Mouse (Mus musculus): ENCODE measurements at regions not wholly inside any gene's neighbourhood (a gene's known extent, or its start where the extent isn't known, plus 50 kb on each side); places are given as distances from the start of the nearest gene placed in this dataset.

DNA sequence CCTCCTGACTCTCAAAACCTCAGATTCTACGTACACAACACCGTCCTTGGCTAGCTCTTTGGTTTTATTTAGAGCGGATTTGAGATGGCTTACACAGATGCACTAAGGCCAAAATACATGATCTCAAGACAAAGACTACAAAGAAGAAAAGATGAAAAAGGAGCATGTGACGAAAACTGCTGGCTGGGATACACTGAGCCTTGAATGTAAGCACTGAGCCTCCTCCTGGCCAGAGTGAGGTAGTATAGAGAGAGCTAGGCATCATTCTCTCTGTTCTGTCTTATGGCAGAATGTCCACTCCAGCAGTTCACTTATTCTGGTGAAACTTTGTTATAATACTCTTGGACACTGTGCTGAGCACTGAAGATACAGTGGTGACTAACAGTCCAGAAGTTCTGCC, 177.4 kb downstream of the Kcnrg start:
- POLR2A ChIA-PET, result interaction anchor here in 1 of 4 experiments (1.5 kb wide), 1 partner anchor 24 kb away, joined by 3 read pairs; no protein-coding TSS in a partner anchor
- CTCF ChIA-PET, result interaction anchor here in 2 of 4 experiments (0.5 to 1.0 kb wide), 2 partner anchors 72 to 134 kb away, joined by 3 to 8 read pairs; no protein-coding TSS in a partner anchor

DNA sequence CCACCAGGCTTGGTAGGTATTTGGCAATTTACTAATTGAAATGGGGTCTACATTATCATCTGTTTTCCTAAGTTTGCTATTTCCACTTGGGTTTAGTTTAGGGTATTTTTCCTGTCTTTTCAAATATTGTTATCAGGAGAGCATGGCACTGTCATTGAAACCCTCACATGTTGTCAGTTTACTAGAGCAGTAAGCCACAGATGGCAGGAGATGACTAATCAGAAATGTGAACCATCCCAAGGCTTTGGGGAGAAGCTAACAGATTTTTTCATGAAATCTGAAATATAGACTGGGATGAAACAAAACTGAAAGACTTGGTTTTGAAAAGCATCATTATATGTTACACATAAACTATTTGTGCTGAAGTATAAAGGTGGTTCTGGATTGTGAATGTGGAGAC, 178.8 kb downstream of the Kcnrg start:
- CTCF ChIA-PET, result no interaction called here
- POLR2A ChIA-PET, result no interaction called here

GRCm38 (mm10) chr14:61787746-61788145, 180.5 kb downstream of the Kcnrg start:
- ChIA-PET POLR2A (interaction anchor here in 2 of 4 experiments (0.6 to 2.5 kb wide), 3 partner anchors 52 to 170 kb away, joined by 3 to 5 read pairs (median 3); no protein-coding TSS in a partner anchor), CTCF (no interaction called here)

- ChIA-PET POLR2A (interaction anchor here in 1 of 4 experiments (2.5 kb wide), 1 partner anchor 53 kb away, joined by 5 read pairs; no protein-coding TSS in a partner anchor), CTCF (no interaction called here)
Observed at GRCm38 (mm10) chr14:61788998-61789790, 181.9 kb downstream of the Kcnrg start.

- ChIA-PET POLR2A (interaction anchor here in 2 of 4 experiments (0.7 to 1.5 kb wide), 6 partner anchors 10 to 148 kb away, joined by 3 to 4 read pairs (median 3); no protein-coding TSS in a partner anchor), CTCF (interaction anchor here in 1 of 4 experiments (0.6 kb wide), 1 partner anchor 304 kb away, joined by 3 read pairs; no protein-coding TSS in a partner anchor)
Observed at GRCm38 (mm10) chr14:61795976-61796645, 188.9 kb downstream of the Kcnrg start.

- CTCF ChIA-PET, result interaction anchor here in 2 of 4 experiments (0.5 to 0.6 kb wide), 2 partner anchors 175 to 303 kb away, joined by 3 to 4 read pairs; no protein-coding TSS in a partner anchor
- POLR2A ChIA-PET, result interaction anchor here in 3 of 4 experiments (0.6 to 1.5 kb wide), 8 partner anchors 9 to 599 kb away, joined by 3 to 4 read pairs (median 3); no protein-coding TSS in a partner anchor
Observed at GRCm38 (mm10) chr14:61796671-61797070, 189.4 kb downstream of the Kcnrg start.

GRCm38 (mm10) chr14:61803421-61803925, 196.2 kb downstream of the Kcnrg start:
- ChIA-PET CTCF (no interaction called here), POLR2A (no interaction called here)

GRCm38 (mm10) chr14:61805433-61805832, 198.2 kb downstream of the Kcnrg start:
- POLR2A ChIA-PET, result interaction anchor here in 1 of 4 experiments (0.6 to 1.1 kb wide), 2 partner anchors 9 to 248 kb away, joined by 3 read pairs; no protein-coding TSS in a partner anchor
- CTCF ChIA-PET, result no interaction called here

GRCm38 (mm10) chr14:61808193-61808592, 200.9 kb downstream of the Kcnrg start:
- POLR2A ChIA-PET, result interaction anchor here in 1 of 4 experiments (0.6 kb wide), 1 partner anchor 229 kb away, joined by 7 read pairs; no protein-coding TSS in a partner anchor

GRCm38 (mm10) chr14:61809716-61810437, 202.6 kb downstream of the Kcnrg start:
- POLR2A ChIA-PET, result interaction anchor here in 1 of 4 experiments (1.0 to 1.2 kb wide), 3 partner anchors 14 to 227 kb away, joined by 3 to 4 read pairs (median 3); no protein-coding TSS in a partner anchor
- CTCF ChIA-PET, result no interaction called here

More at GRCm38 (mm10) chr14:61808193-61808592, 200.9 kb downstream of the Kcnrg start:
- CTCF ChIA-PET, result no interaction called here

- CTCF ChIA-PET, result no interaction called here
- POLR2A ChIA-PET, result interaction anchor here in 1 of 4 experiments (1.1 to 1.2 kb wide), 2 partner anchors 15 to 226 kb away, joined by 3 to 4 read pairs; no protein-coding TSS in a partner anchor
Observed at GRCm38 (mm10) chr14:61810836-61811235, 203.6 kb downstream of the Kcnrg start.

DNA sequence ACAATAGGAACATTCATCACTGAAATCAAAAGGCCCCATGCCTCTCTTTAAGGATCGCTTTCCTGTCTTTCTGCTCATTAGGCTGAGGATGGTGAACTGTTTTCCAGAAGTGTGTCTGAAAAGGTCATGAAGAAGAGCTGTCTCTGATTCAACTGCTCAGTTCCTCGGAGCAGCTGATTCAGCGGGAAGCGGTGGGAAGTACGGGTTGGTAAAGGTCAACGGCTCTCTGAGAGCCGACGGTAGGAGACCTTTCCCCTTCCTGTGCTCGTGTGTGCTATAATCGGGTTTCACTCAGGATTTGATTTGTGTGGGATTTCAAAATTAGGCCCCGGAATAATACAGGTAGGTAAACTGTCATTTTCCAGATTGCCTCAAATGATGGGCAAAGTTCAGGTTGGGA, 210.5 kb downstream of the Kcnrg start:
- ChIA-PET POLR2A (interaction anchor here in 1 of 4 experiments (1.2 kb wide), 1 partner anchor 215 kb away, joined by 3 read pairs; no protein-coding TSS in a partner anchor), CTCF (interaction anchor here in 1 of 4 experiments (0.6 to 0.7 kb wide), 2 partner anchors 298 to 1365 kb away, joined by 3 to 5 read pairs; no protein-coding TSS in a partner anchor)

DNA sequence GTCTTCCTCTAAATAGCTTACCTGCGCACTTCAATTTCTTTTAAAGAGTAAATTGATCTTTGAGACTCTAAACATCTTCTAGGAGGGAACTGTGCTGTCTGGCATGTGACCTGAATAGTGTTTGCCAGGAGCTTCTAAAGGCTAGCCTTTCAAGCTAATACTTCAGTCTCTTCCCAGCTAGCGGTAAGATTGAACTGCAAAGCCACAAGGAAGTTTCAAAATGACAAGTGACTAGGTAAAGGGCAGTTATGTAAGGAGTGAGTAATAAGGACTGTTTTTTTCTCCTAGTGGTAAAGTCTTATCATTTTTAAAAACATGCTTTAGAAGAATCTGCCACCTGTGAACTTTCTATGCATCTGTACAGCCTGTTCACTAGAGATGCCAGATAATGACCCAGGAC, 211.1 kb downstream of the Kcnrg start:
- CTCF ChIA-PET, result interaction anchor here in 1 of 4 experiments (0.6 kb wide), 1 partner anchor 297 kb away, joined by 5 read pairs; no protein-coding TSS in a partner anchor
- POLR2A ChIA-PET, result no interaction called here

GRCm38 (mm10) chr14:61819251-61819650, 212.0 kb downstream of the Kcnrg start:
- POLR2A ChIA-PET, result no interaction called here
- CTCF ChIA-PET, result no interaction called here

GRCm38 (mm10) chr14:61834291-61834936, 227.2 kb downstream of the Kcnrg start:
- ChIA-PET CTCF (no interaction called here), POLR2A (interaction anchor here in 2 of 4 experiments (0.5 to 0.7 kb wide), 2 partner anchors 143 to 1007 kb away, joined by 3 read pairs; no protein-coding TSS in a partner anchor)

GRCm38 (mm10) chr14:61835729-61836128, 228.5 kb downstream of the Kcnrg start:
- POLR2A ChIA-PET, result no interaction called here
- CTCF ChIA-PET, result no interaction called here

DNA sequence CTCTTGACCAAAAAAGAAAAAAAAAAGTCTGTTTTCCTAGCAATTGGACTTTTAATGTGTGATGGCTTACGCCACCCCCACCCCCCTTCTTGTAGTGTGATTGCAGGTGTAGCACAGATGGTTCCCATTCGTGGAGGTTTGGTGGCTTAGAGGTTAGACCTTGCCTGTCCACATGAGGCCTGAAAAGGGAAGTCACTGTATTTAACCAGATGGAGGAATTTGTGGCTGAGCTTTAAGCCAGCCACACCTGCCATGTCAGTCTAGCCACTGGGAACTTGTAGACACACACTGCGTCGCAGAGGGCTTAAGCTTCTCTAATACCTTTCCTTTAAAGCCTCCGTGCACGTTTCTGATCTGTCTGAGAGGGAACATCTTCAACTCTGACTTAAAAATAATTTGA, 229.0 kb downstream of the Kcnrg start:
- ChIA-PET POLR2A (interaction anchor here in 2 of 4 experiments (0.6 to 0.9 kb wide), 2 partner anchors 14 to 121 kb away, joined by 3 read pairs; no protein-coding TSS in a partner anchor), CTCF (no interaction called here)

- POLR2A ChIA-PET, result interaction anchor here in 2 of 4 experiments (0.6 to 0.9 kb wide), 2 partner anchors 15 to 156 kb away, joined by 3 to 4 read pairs; no protein-coding TSS in a partner anchor
- CTCF ChIA-PET, result no interaction called here
Observed at GRCm38 (mm10) chr14:61836965-61837364, 229.7 kb downstream of the Kcnrg start.
